Mouse (Mus musculus) adrenal gland, adult 10 weeks (tissue): ENCODE results near the gene Lrrtm4. TPM values are rescaled to one million over a fixed set of nuclear protein-coding genes. Genes with fewer than 3 reads are reported as not detected.

Experiments
- polyA plus RNA-seq: library from polyadenylated mRNA; stranded (reverse); fragments of 350-450 nt; fragmentation: Illumina TruSeq; extraction: RNeasy Lipid Tissue Mini Kit (QIAGEN cat#74804); gene quantifications from one replicate; pipeline ENCODE4 v1.2.3, GENCODE M21; 2014; ENCODE audit warnings: low read depth, low replicate concordance

Gene Lrrtm4
- polyA plus RNA-seq, result 4.3 TPM

DNA sequence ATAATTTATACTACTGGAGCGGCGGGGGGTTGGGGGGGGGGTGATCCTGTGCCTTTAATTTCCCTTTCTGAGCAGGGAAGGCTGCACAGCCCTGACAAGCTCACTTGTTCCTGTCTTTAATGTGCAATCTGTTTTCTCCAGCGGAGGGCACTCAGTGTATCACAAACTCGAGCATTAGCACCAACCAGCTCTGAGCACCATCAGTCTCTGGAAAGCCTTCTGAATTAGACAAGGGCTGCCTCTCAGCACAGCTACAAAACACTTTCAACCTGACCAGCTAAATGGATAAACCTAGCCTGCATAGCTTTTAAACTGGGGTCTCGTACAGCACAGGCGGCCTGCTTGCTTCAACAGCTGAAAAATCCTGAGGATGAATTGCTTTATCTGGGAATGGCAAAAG lies at the start of gene Lrrtm4:
Gene Lrrtm4 (plus strand): TSS at position 113 of the 400 bp plus-strand sequence.

Other genes starting within 250 kb of the Lrrtm4 start
- gene Gm20594, start 201.0 kb upstream of the Lrrtm4 start, polyA plus RNA-seq, result not detected